Mouse (Mus musculus) neural tube, embryonic 14.5 days (tissue): Measurements from ENCODE around the gene Kri1. TPM values are rescaled to one million over a fixed set of nuclear protein-coding genes. Genes with fewer than 3 reads are reported as not detected.
"Not testable (repeated sequence)": the region's sequence is repeated elsewhere in the genome, so short reads cannot be mapped to it uniquely, and the experiment has no call there.

Experiments used
- ATAC-seq: fragments of 200-750 bp; cut with Nextera tagmentation; 2 replicates; pipeline ENCODE4 v1.8.0; 2017; ENCODE audit warnings: low read depth, mild to moderate bottlenecking, moderate TSS enrichment, moderate library complexity
- H3K27ac ChIP-seq: fragments of 300-500 bp; sonication (generic); 2 replicates; pipeline ENCODE4 v1.5.1; 2014; ENCODE audit warnings: low read depth, mild to moderate bottlenecking, control low read depth, low read length, moderate library complexity, mixed read lengths
- H3K27me3 ChIP-seq: fragments of 300-500 bp; sonication (generic); 2 replicates; pipeline ENCODE4 v1.6.1; 2014; ENCODE audit warnings: low read length; ENCODE audit not compliant: control insufficient read depth, insufficient read depth
- H3K36me3 ChIP-seq: fragments of 300-500 bp; sonication (generic); 2 replicates; pipeline ENCODE4 v1.6.1; 2014; ENCODE audit warnings: low read length, mixed read lengths; ENCODE audit not compliant: control insufficient read depth, insufficient read depth
- H3K4me1 ChIP-seq: fragments of 300-500 bp; sonication (generic); 2 replicates; pipeline ENCODE4 v1.6.1; 2014; ENCODE audit warnings: low read length; ENCODE audit not compliant: control insufficient read depth, insufficient read depth
- H3K4me2 ChIP-seq: fragments of 300-500 bp; sonication (generic); 2 replicates; pipeline ENCODE4 v1.6.1; 2014; ENCODE audit warnings: mild to moderate bottlenecking, low read depth, low read length, control low read depth
- H3K4me3 ChIP-seq: fragments of 300-500 bp; sonication (generic); 2 replicates; pipeline ENCODE4 v1.5.1; 2014; ENCODE audit warnings: low read depth, low read length, control low read depth, mixed read lengths
- H3K9ac ChIP-seq: fragments of 300-500 bp; sonication (generic); replicated peaks from 2 replicates; pipeline ENCODE4 v1.6.1; 2014; ENCODE audit warnings: low read depth, mild to moderate bottlenecking, control low read depth, low read length, mixed read lengths
- H3K9me3 ChIP-seq: fragments of 300-500 bp; sonication (generic); 2 replicates; pipeline ENCODE4 v1.6.1; 2016; ENCODE audit warnings: low read length; ENCODE audit not compliant: control insufficient read depth
- WGBS: fragments of 180-500 bp; shearing (Covaris S2); extraction: QIAGEN DNeasy Blood & Tissue Kit; methylation state at CpG from one replicate; pipeline ENCODE4 v1.1.7; 2014; 5-methylcytosine and 5-hydroxymethylcytosine counted together
- polyA plus RNA-seq: library from polyadenylated mRNA; unstranded; fragments of >200 nt; fragmentation: Nextera tagmentation; extraction: Ambion mirVana; gene quantifications from 2 replicates; pipeline ENCODE4 v1.2.1, GENCODE M21; 2014

The Kri1 gene
- polyA plus RNA-seq, 1 experiment from 2014 or later = 14.2 TPM

DNA sequence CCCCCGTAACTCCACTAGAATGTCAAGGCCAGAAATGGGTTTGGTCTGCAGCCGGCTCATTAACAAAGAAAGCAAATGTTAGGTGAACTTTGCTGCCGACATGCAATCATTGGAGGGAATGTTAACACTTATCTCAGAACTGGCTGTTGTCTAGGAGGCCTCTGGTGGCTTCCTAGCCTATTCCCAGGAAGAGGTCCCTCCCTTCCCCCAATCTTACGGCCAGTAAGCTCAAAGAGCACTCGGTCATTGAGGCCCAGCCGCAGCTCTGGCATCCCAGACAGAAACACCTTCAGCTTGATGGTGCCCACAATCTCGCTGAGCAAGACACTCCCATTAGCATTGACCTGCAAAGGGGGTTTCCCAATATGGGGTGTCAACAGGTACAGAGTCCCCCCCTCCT, 17.3 kb upstream of the Kri1 start:
- H3K27me3 ChIP-seq = no peaks in the 10 kb centered on the region
- no peak for ATAC-seq
- no peaks in the 10 kb centered on the region for H3K36me3 ChIP-seq
- no peaks in the 10 kb centered on the region for H3K4me1 ChIP-seq
- no peak overlapping the region for H3K4me2 ChIP-seq
- H3K27ac ChIP-seq = no peak overlapping the region
- H3K4me3 ChIP-seq = no peak overlapping the region
- H3K9me3 ChIP-seq = no peaks in the 10 kb centered on the region
- no peak overlapping the region for H3K9ac ChIP-seq
- WGBS = 84% methylated on average over 7 of the region's 7 CpGs

- Histone ChIP-seq H3K4me2 (no peak overlapping the region), H3K4me3 (no peak overlapping the region), H3K27ac (no peak overlapping the region), H3K36me3 (no peaks in the 10 kb centered on the region), H3K4me1 (no peaks in the 10 kb centered on the region), H3K9me3 (no peaks in the 10 kb centered on the region), H3K9ac (no peak overlapping the region), H3K27me3 (no peaks in the 10 kb centered on the region)
- ATAC-seq = no peak
- WGBS = 89% methylated on average over 10 of the region's 10 CpGs
Observed at GRCm38 (mm10) chr9:21299014-21299413, 11.2 kb upstream of the Kri1 start.

DNA sequence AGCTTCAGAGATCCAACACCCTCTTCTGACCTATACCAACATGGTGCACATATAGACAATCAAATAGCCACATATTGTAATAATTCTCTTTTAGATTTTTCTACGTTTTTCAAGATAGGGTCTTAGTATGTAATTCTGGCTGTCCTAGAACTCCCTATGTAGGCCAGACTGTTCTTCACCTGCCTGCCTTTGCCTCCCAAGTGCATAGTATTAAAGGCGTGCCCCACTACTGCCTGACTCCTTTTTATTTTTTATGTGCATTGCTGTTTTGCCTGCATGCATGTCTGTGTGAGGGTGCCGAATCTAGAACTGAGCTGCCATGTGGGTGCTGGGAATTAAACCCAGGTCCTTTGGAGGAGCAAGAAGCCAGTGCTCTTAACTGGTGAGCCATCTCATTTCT, 4.5 kb upstream of the Kri1 start:
- Histone ChIP-seq H3K4me2 (no peak overlapping the region), H3K36me3 (no peaks in the 10 kb centered on the region), H3K27ac (no peak overlapping the region), H3K27me3 (no peaks in the 10 kb centered on the region), H3K9me3 (no peaks in the 10 kb centered on the region), H3K4me3 (no peak overlapping the region), H3K4me1 (peaks cover 18% of the 10 kb centered on the region), H3K9ac (no peak overlapping the region)
- ATAC-seq = no peak
- 95% methylated on average over 3 of the region's 3 CpGs for WGBS

- 17% methylated on average over 7 of the region's 7 CpGs for WGBS
- not testable (repeated sequence) for H3K36me3 ChIP-seq, ATAC-seq, H3K27ac ChIP-seq, H3K27me3 ChIP-seq, H3K9me3 ChIP-seq
- peaks cover 22% of the 10 kb centered on the region for H3K4me1 ChIP-seq
- peak overlapping the region; percentile 74; the same call in 1 of the 2 replicates for H3K4me3 ChIP-seq
- H3K4me2 ChIP-seq = peak overlapping the region; percentile 62
- H3K9ac ChIP-seq = 0 out of 2 replicates have a peak overlapping the region, but pooled peaks have one; percentile 75
Observed at GRCm38 (mm10) chr9:21291868-21292267, 4.1 kb upstream of the Kri1 start.

DNA sequence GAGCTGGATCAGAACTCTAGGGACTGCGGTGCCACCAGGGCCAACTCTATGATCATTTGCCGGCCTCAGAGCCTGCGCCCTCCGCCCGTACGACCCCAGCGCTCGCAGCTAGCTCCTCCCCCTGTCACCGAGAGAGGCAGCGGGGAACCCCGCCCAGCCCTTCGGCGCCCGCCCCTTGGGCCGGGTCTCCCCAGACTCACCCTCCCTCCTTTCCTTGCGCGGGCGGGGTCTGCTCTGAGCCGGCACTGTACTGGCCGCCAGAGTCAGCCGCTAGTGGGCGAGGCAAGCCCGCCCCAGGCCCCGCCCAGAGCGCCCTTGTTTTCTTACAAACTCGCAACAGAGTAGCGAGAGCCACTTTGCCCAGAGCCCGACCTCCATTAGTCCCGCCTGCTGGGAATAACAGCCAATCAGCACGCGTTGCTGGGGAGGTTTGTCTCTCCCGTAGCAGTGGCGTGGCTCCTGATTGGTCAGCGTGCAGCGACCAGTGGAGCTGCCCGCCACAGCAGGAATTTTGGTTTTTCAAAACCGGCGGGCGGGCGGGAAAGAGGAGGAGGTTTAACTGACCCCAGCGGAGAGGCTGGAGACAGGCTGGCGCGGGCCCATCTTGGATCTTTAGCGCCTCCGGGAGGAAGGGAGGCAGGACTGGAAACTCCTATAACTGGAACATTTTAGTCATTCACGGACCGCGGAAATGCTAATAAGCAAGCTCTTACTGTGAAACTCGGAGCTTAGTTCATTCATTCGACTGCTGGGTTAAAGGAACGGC, 3.4 kb upstream of the Kri1 start, which contains the start of gene Cdkn2d:
Gene Cdkn2d (minus strand): TSS at position 386 of the 766 bp plus-strand sequence.
- Histone ChIP-seq H3K36me3 (no peaks in the 10 kb centered on the region), H3K9me3 (no peaks in the 10 kb centered on the region), H3K27ac (peak within 1 kb of the TSS; percentile 74), H3K4me1 (peaks cover 26% of the 10 kb centered on the region), H3K27me3 (no peaks in the 10 kb centered on the region), H3K9ac (peak within 1 kb of the TSS; percentile 75), H3K4me2 (peak within 1 kb of the TSS; percentile 62), H3K4me3 (peak within 1 kb of the TSS; percentile 74)
- ATAC-seq = peak; percentile 96
- under 1% methylated on average over 48 of the region's 51 CpGs for WGBS

GRCm38 (mm10) chr9:21290589-21290988, 2.8 kb upstream of the Kri1 start:
- Histone ChIP-seq H3K9ac (peak overlapping the region; percentile 75), H3K27me3 (no peaks in the 10 kb centered on the region), H3K27ac (peak overlapping the region; percentile 74), H3K4me1 (peaks cover 26% of the 10 kb centered on the region), H3K36me3 (no peaks in the 10 kb centered on the region), H3K4me3 (peak overlapping the region; percentile 74), H3K9me3 (no peaks in the 10 kb centered on the region), H3K4me2 (peak overlapping the region; percentile 62)
- under 1% methylated on average over 20 of the region's 20 CpGs for WGBS
- ATAC-seq = no peak

- Histone ChIP-seq H3K9ac (no peak overlapping the region), H3K4me2 (peak overlapping the region; percentile 62; the same call in 1 of the 2 replicates), H3K27me3 (no peaks in the 10 kb centered on the region), H3K4me3 (no peak overlapping the region; the same call in 1 of the 2 replicates), H3K9me3 (no peaks in the 10 kb centered on the region), H3K36me3 (peaks cover 7% of the 10 kb centered on the region; the same call in 1 of the 2 replicates), H3K4me1 (peaks cover 26% of the 10 kb centered on the region), H3K27ac (no peak overlapping the region)
- 90% methylated on average over 2 of the region's 2 CpGs for WGBS
- no peak for ATAC-seq
Observed at GRCm38 (mm10) chr9:21289337-21289671, 1.5 kb upstream of the Kri1 start.

DNA sequence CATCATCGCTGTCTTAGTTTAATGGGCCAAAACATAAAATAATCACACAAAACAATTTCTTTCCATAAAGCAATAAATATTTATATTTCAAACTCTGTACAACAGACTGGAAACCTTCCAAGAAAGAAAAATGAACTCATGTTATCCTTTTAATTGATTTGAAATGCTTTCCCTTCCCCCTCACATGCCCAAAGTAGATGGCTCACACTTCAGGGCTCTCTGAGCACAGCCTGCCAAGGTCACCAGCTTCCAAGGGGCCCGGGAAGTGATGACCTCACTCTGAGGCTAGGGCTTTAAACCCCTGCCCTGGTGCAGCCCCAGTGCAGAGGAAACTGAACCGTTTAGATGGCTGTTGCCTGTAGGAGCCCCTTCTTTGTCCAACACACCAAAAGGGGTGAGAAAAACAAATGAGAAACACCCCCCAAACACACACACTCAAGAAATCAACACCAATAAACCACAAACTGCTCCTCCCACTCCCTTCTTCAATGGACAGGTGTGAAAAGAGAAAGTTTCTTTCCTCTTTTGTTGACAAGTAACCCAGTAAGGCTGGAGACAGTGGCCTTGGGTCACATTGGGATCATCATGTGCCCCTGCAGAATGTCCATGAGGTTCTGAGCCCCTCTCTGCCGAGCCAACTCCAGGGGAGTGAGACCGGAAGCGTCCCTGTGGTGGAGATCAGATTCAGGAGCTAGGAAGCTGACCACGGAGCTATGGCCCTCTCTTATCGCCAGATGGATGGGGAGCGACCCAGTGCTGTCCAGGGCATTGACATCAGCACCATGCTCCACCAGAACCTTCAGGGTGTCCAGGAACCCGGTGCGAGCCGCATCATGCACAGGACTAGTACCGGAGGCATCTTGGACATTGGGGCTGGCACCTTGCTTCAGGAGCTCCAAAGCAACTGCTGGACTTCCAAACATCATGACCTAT, 901 bp upstream of the Kri1 start:
- H3K4me3 ChIP-seq = peak overlapping the region; percentile 65
- H3K4me1 ChIP-seq = peaks cover 26% of the 10 kb centered on the region
- 79% methylated on average over 13 of the region's 13 CpGs for WGBS
- H3K27ac ChIP-seq = peak overlapping the region; percentile 78
- no peaks in the 10 kb centered on the region for H3K9me3 ChIP-seq
- H3K4me2 ChIP-seq = peak overlapping the region; percentile 84
- H3K9ac ChIP-seq = peak overlapping the region; percentile 60; the same call in 1 of the 2 replicates
- H3K27me3 ChIP-seq = no peaks in the 10 kb centered on the region
- no peak for ATAC-seq
- peaks cover 13% of the 10 kb centered on the region; the same call in 1 of the 2 replicates for H3K36me3 ChIP-seq
